Mouse (Mus musculus): ENCODE measurements around the gene Unc13c. TPM values are rescaled to one million over a fixed set of nuclear protein-coding genes. Genes with fewer than 3 reads are reported as not detected.

Gene Unc13c
- polyA plus RNA-seq (2015; fragmentation: Illumina TruSeq; extraction: RNeasy Lipid Tissue Mini Kit (QIAGEN cat#74804); ENCODE audit: insufficient read depth, low read depth, low replicate concordance) = not detected

DNA sequence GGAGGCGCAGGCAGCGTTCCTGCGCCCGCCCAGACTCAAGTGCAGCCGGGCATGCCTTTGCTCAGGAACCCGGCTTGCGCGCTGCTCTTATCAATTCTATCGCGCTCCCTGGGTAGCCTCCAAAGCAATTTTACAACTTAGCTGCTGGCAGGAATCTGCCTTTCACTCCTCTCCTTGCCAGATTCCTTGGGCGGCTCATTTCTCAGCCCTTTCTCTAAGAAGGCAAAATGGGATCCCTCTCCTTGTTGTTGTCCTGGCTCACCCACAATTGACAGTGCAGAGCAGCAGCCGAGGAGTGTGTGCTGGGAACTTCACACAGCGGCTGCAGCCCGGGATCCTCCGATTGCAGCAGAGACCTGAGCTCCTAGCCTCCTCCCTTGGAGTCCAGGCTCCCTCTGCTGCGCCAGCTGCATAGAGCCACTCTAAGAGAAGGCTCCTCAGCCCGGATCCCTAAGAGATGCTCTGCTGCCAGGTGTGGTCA, at the start of gene Unc13c:
Gene Unc13c (minus strand): TSS at position 326 of the 481 bp plus-strand sequence.

Other genes with a start within 250 kb of the Unc13c start
- 0.15 TPM for gene Wdr72, start 141.4 kb upstream of the Unc13c start, polyA plus RNA-seq (2015; fragmentation: Illumina TruSeq; extraction: RNeasy Lipid Tissue Mini Kit (QIAGEN cat#74804); ENCODE audit: insufficient read depth, low read depth, low replicate concordance)

Measured in pancreas, adult 10 weeks (tissue).